Mouse (Mus musculus) liver, embryonic 11.5 days (tissue): ENCODE results near the gene Gm11554. TPM values are rescaled to one million over a fixed set of nuclear protein-coding genes. Genes with fewer than 3 reads are reported as not detected.
"Not testable (repeated sequence)": the region's sequence is repeated elsewhere in the genome, so short reads cannot be mapped to it uniquely, and the experiment has no call there.

Experiments used
- ATAC-seq: fragments of 200-750 bp; cut with Nextera tagmentation; replicated peaks from 2 replicates; pipeline ENCODE4 v1.8.0; 2017; ENCODE audit warnings: moderate number of reproducible peaks, mild to moderate bottlenecking, moderate TSS enrichment, moderate library complexity; ENCODE audit not compliant: low FRiP score
- DNase-seq: peaks from one replicate; pipeline ENCODE4 v3.0.0-alpha.2; 2017; ENCODE audit warnings: low spot score
- H3K27ac ChIP-seq: fragments of 300-500 bp; sonication (generic); 2 replicates; pipeline ENCODE4 v1.5.1; 2014; ENCODE audit warnings: mild to moderate bottlenecking, low read depth, low read length, control low read depth
- H3K27me3 ChIP-seq: fragments of 300-500 bp; sonication (generic); replicated peaks from 2 replicates; pipeline ENCODE4 v1.6.1; 2014; ENCODE audit warnings: low read length, mixed read lengths; ENCODE audit not compliant: control insufficient read depth, insufficient read depth
- H3K36me3 ChIP-seq: fragments of 300-500 bp; sonication (generic); 2 replicates; pipeline ENCODE4 v1.6.1; 2014; ENCODE audit warnings: mild to moderate bottlenecking, low read length, moderate library complexity, mixed read lengths; ENCODE audit not compliant: control insufficient read depth, insufficient read depth
- H3K4me1 ChIP-seq: fragments of 300-500 bp; sonication (generic); replicated peaks from 2 replicates; pipeline ENCODE4 v1.6.1; 2014; ENCODE audit warnings: low read length, mixed read lengths; ENCODE audit not compliant: control insufficient read depth, insufficient read depth
- H3K4me2 ChIP-seq: fragments of 300-500 bp; sonication (generic); 2 replicates; pipeline ENCODE4 v1.6.1; 2014; ENCODE audit warnings: mild to moderate bottlenecking, control low read depth, moderate library complexity
- H3K4me3 ChIP-seq: fragments of 300-500 bp; sonication (generic); 2 replicates; pipeline ENCODE4 v1.5.1; 2014; ENCODE audit warnings: low read depth, low read length, control low read depth
- H3K9ac ChIP-seq: fragments of 300-500 bp; sonication (generic); 2 replicates; pipeline ENCODE4 v1.6.1; 2014; ENCODE audit warnings: low read depth, low read length, control low read depth
- H3K9me3 ChIP-seq: fragments of 300-500 bp; sonication (generic); 2 replicates; pipeline ENCODE4 v1.6.1; 2016; ENCODE audit warnings: low read length, inconsistent platforms, mixed read lengths; ENCODE audit not compliant: control insufficient read depth
- WGBS: fragments of 180-500 bp; shearing (Covaris S2); extraction: QIAGEN DNeasy Blood & Tissue Kit; methylation state at CpG from one replicate; pipeline ENCODE4 v1.1.7; 2014; 5-methylcytosine and 5-hydroxymethylcytosine counted together
- polyA plus RNA-seq: library from polyadenylated mRNA; unstranded; fragments of >200 nt; fragmentation: Nextera tagmentation; extraction: Ambion mirVana; gene quantifications from 2 replicates; pipeline ENCODE4 v1.2.1, GENCODE M21; 2014

The Gm11554 gene
- not detected in 2 replicates for polyA plus RNA-seq

DNA sequence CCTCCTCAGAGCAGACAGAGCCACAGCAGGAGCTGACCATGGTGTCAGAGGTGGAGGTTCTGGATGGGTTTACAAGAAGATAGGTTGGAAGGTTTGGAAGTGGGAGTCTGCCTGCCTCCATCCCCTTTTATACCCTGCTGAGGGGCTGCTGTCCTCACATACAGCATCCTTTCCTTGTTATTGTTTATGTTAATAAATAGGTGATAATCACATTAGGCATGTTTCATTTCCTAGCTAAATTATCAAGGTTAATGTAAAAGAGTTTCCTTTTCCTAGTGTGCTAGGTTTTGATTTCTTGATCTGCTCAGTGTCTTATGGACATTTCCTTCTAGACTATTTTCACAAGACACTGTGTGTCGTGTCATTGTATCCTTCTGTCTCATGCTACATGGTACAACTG is at the start of gene Gm11554:
Gm11554 (minus strand) TSS at position 101 of the 400 bp plus-strand sequence.
- not testable (repeated sequence) for DNase-seq, ATAC-seq, H3K27ac ChIP-seq, H3K9me3 ChIP-seq, H3K9ac ChIP-seq, H3K4me2 ChIP-seq, H3K27me3 ChIP-seq, H3K4me3 ChIP-seq, H3K4me1 ChIP-seq, H3K36me3 ChIP-seq
- WGBS, result no CpG with 5 or more reads among the region's 1 CpGs

- H3K27ac ChIP-seq, result no peak within 1 kb of the TSS
- ATAC-seq (no peak), DNase-seq (no peak)
- no peaks in the 10 kb centered on the region for H3K4me1 ChIP-seq
- H3K36me3 ChIP-seq, result no peaks in the 10 kb centered on the region
- H3K9ac ChIP-seq, result no peak within 1 kb of the TSS
- no peaks in the 10 kb centered on the region for H3K9me3 ChIP-seq
- no peak within 1 kb of the TSS for H3K4me2 ChIP-seq
- no peaks in the 10 kb centered on the region for H3K27me3 ChIP-seq
- no peak within 1 kb of the TSS for H3K4me3 ChIP-seq
Measured at GRCm38 (mm10) chr11:99851508-99851907, 47.3 kb upstream of the Gm11554 start, which contains the start of gene Krtap4-16. Gene Krtap4-16, minus strand, starts transcription at chr11:99851608.

DNA sequence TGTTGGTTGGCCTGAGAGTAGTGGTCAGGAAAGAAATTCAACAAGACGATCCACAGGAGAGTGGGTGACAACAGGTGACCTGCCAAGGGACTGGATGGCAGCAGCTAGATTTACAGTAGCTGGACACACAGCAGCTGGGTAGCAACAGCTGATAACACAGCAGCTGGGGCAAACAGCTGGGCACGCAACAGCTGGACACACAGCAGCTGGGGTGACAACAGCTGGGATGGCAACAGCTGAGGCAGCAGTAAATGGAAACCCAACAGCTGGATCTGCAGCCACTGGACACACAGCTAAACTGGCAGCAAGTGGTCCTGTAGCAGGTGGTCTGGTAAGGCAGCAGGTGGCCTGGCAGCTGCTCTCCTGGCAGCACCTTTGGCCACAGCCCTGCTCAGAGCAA is 42.5 kb upstream of the Gm11554 start:
- Histone ChIP-seq H3K36me3 (no peaks in the 10 kb centered on the region), H3K9me3 (no peaks in the 10 kb centered on the region), H3K4me3 (no peak overlapping the region), H3K4me1 (no peaks in the 10 kb centered on the region), H3K4me2 (no peak overlapping the region), H3K27ac (no peak overlapping the region), H3K27me3 (no peaks in the 10 kb centered on the region), H3K9ac (no peak overlapping the region)
- no peak for DNase-seq
- ATAC-seq, result no peak
- 90% methylated on average over 2 of the region's 2 CpGs for WGBS

DNA sequence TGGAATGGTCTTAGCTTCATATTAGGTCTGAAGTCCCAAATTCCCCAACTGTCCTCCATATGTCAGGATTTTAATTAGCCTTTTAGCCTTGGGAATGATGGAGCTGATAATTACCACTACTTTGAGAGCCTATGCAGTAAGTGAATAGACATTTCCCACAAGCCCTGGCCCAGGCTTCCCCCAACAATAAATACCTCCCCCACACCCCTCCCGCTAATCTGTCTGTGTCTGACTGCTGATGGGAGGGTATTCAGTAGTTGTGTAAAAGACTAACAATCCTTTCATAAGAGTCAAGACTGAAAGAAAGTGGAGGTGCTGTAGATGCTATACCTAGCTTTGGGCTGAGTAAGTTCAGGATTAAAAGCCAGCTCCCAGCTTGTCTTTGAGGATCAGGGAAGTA is 37.9 kb upstream of the Gm11554 start:
- no peaks in the 10 kb centered on the region for H3K36me3 ChIP-seq
- H3K4me2 ChIP-seq, result no peak overlapping the region
- 79% methylated on average over 1 of the region's 1 CpGs for WGBS
- no peaks in the 10 kb centered on the region for H3K4me1 ChIP-seq
- ATAC-seq, result no peak
- H3K27ac ChIP-seq, result no peak overlapping the region
- no peak overlapping the region for H3K9ac ChIP-seq
- no peak for DNase-seq
- no peak overlapping the region for H3K4me3 ChIP-seq
- no peaks in the 10 kb centered on the region for H3K9me3 ChIP-seq
- H3K27me3 ChIP-seq, result no peaks in the 10 kb centered on the region

GRCm38 (mm10) chr11:99837966-99838365 is 33.7 kb upstream of the Gm11554 start, which contains the start of gene 2300003K06Rik:
Gene 2300003K06Rik, minus strand, starts transcription at chr11:99838066.
- DNase-seq, result no peak
- no peak within 1 kb of the TSS for H3K27ac ChIP-seq
- H3K36me3 ChIP-seq, result no peaks in the 10 kb centered on the region
- H3K4me2 ChIP-seq, result no peak within 1 kb of the TSS
- H3K4me1 ChIP-seq, result no peaks in the 10 kb centered on the region
- H3K9ac ChIP-seq, result no peak within 1 kb of the TSS
- no peaks in the 10 kb centered on the region for H3K27me3 ChIP-seq
- no peak for ATAC-seq
- 67% methylated on average over 1 of the region's 1 CpGs for WGBS
- H3K9me3 ChIP-seq, result no peaks in the 10 kb centered on the region
- no peak within 1 kb of the TSS for H3K4me3 ChIP-seq

DNA sequence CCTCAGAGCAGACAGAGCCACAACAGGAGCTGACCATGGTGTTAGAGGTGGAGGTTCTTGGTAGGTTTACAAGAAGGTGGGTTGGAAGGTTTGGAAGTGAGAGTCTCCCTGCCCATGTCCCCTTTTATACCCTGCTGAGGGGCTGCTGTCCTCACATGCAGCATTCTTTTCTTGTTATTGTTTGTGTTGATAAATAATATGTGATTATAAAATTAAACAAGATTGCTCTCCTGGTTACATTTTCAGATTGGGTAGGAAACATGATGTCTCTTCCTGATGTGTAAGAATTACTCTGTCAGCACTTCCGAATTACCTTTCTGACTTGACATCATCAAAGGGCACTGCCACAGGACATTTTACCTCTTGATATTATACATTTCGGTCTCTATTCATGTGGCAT is 11.3 kb upstream of the Gm11554 start, which contains the start of gene Gm11564:
Gm11564 (minus strand) TSS at position 101 of the 400 bp plus-strand sequence.
- H3K9ac ChIP-seq, H3K27me3 ChIP-seq, H3K36me3 ChIP-seq, DNase-seq, ATAC-seq, H3K4me1 ChIP-seq, H3K27ac ChIP-seq, H3K4me2 ChIP-seq, H3K9me3 ChIP-seq, H3K4me3 ChIP-seq: not testable (repeated sequence)
- 86% methylated on average over 2 of the region's 2 CpGs for WGBS

DNA sequence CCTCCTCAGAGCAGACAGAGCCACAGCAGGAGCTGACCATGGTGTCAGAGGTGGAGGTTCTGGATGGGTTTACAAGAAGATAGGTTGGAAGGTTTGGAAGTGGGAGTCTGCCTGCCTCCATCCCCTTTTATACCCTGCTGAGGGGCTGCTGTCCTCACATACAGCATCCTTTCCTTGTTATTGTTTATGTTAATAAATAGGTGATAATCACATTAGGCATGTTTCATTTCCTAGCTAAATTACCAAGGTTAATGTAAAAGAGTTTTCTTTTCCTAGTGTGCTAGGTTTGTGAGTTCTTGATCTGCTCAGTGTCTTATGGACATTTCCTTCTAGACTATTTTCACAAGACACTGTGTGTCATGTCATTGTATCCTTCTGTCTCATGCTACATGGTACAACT is 5.5 kb upstream of the Gm11554 start, which contains the start of gene Krtap4-13:
Krtap4-13 (minus strand) TSS at position 101 of the 400 bp plus-strand sequence.
- H3K27me3 ChIP-seq, H3K4me1 ChIP-seq, H3K4me2 ChIP-seq, H3K4me3 ChIP-seq, H3K9ac ChIP-seq, H3K27ac ChIP-seq, ATAC-seq, DNase-seq, H3K36me3 ChIP-seq, H3K9me3 ChIP-seq: not testable (repeated sequence)

DNA sequence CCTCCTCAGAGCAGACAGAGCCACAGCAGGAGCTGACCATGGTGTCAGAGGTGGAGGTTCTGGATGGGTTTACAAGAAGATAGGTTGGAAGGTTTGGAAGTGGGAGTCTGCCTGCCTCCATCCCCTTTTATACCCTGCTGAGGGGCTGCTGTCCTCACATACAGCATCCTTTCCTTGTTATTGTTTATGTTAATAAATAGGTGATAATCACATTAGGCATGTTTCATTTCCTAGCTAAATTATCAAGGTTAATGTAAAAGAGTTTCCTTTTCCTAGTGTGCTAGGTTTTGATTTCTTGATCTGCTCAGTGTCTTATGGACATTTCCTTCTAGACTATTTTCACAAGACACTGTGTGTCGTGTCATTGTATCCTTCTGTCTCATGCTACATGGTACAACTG is 5.4 kb downstream of the Gm11554 start, which contains the start of gene Gm11569:
Gm11569 (minus strand) TSS at position 101 of the 400 bp plus-strand sequence.
- not testable (repeated sequence) for H3K27ac ChIP-seq, ATAC-seq, H3K4me1 ChIP-seq, H3K4me2 ChIP-seq, H3K9ac ChIP-seq, H3K36me3 ChIP-seq, H3K4me3 ChIP-seq, DNase-seq, H3K9me3 ChIP-seq, H3K27me3 ChIP-seq
- no CpG with 5 or more reads among the region's 1 CpGs for WGBS

DNA sequence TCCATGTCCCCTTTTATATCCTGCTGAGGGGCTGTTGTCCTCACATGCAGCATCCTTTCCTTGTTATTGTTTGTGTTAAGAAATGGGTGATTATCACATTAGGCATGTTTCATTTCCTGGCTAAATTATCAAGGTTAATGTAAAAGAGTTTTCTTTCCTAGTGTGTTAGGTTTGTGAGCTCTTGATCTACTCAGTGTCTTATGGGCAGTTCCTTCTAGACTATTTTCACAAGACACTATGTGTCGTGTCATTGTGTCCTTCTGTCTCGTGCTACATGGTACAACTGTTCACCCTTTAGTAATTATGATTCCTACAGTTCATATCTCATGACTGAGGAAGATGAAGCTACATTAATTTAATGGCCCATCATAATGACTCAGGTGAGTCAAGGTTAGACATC is 10.9 kb downstream of the Gm11554 start, which contains the start of gene Gm11596:
Gm11596 (minus strand) TSS at position 101 of the 400 bp plus-strand sequence.
- DNase-seq, result no peak
- Histone ChIP-seq H3K4me1 (no peaks in the 10 kb centered on the region), H3K27ac (no peak within 1 kb of the TSS), H3K9me3 (no peaks in the 10 kb centered on the region), H3K27me3 (no peaks in the 10 kb centered on the region), H3K9ac (no peak within 1 kb of the TSS), H3K4me3 (no peak within 1 kb of the TSS), H3K36me3 (no peaks in the 10 kb centered on the region), H3K4me2 (no peak within 1 kb of the TSS)
- no peak for ATAC-seq
- WGBS, result 75% methylated on average over 2 of the region's 2 CpGs
